Mouse (Mus musculus): ENCODE data around the gene Ttll7. TPM values are rescaled to one million over a fixed set of nuclear protein-coding genes. Genes with fewer than 3 reads are reported as not detected.

Gene Ttll7
- polyA plus RNA-seq, 1 experiment from 2014 or later: 1.8 TPM

GRCm38 (mm10) chr3:146931190-146931589 is 79.0 kb downstream of the Ttll7 start:
- no peak for ATAC-seq (ENCODE audit: low FRiP score, low TSS enrichment)
- no peaks in the 10 kb centered on the region for H3K27me3 ChIP-seq (ENCODE audit: insufficient read depth, low read length)
- no peak overlapping the region for H3K9ac ChIP-seq (replicated peaks; ENCODE audit: low read length)
- 0 out of 2 replicates have a peak, but pooled peaks cover 3% of the 10 kb centered on the region for H3K36me3 ChIP-seq (ENCODE audit: insufficient read depth, low read length)
- 95% methylated on average over 9 of the region's 9 CpGs for WGBS
- peaks cover 6% of the 10 kb centered on the region; the same call in 1 of the 2 replicates for H3K9me3 ChIP-seq (ENCODE audit: low read length)
- H3K27ac ChIP-seq (ENCODE audit: low read length): no peak overlapping the region
- no peak overlapping the region for H3K4me3 ChIP-seq (ENCODE audit: low read length)
- H3K4me2 ChIP-seq (replicated peaks; ENCODE audit: low read depth, low read length): no peak overlapping the region
- H3K4me1 ChIP-seq (ENCODE audit: insufficient read depth, low read length): no peaks in the 10 kb centered on the region

GRCm38 (mm10) chr3:146932506-146932905 is 80.3 kb downstream of the Ttll7 start:
- Histone ChIP-seq H3K4me1 (ENCODE audit: insufficient read depth, low read length) (no peaks in the 10 kb centered on the region), H3K4me3 (ENCODE audit: low read length) (no peak overlapping the region), H3K4me2 (replicated peaks; ENCODE audit: low read depth, low read length) (no peak overlapping the region), H3K27ac (ENCODE audit: low read length) (no peak overlapping the region), H3K9me3 (ENCODE audit: low read length) (peaks cover 6% of the 10 kb centered on the region; the same call in 1 of the 2 replicates), H3K27me3 (ENCODE audit: insufficient read depth, low read length) (no peaks in the 10 kb centered on the region), H3K36me3 (ENCODE audit: insufficient read depth, low read length) (0 out of 2 replicates have a peak, but pooled peaks cover 3% of the 10 kb centered on the region), H3K9ac (replicated peaks; ENCODE audit: low read length) (no peak overlapping the region)
- ATAC-seq (ENCODE audit: low FRiP score, low TSS enrichment): no peak
- 72% methylated on average over 5 of the region's 5 CpGs for WGBS

DNA sequence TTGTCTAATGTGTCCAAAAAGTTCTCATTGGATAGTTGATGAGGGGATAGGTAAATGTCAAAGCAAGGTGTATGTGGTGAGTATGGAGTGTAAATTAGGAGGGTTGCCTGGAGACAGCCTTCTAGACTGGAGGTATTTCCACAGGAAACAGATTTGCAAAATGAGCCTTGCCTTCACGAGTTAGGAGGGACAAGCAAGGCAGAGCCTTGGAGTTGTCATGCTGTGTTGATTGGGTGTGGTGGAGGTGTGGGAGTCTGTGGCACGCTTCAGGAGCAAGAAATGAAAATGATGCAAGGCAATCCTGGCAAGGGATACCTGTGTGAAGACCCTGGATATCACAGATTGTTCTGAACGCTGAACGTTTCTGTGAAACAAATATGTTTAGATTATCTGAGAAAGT is 84.7 kb downstream of the Ttll7 start:
- 65% methylated on average over 4 of the region's 4 CpGs for WGBS
- no peaks in the 10 kb centered on the region for H3K4me1 ChIP-seq (ENCODE audit: insufficient read depth, low read length)
- H3K27me3 ChIP-seq (ENCODE audit: insufficient read depth, low read length): no peaks in the 10 kb centered on the region
- no peak overlapping the region for H3K27ac ChIP-seq (ENCODE audit: low read length)
- 0 out of 2 replicates have a peak, but pooled peaks cover 3% of the 10 kb centered on the region for H3K36me3 ChIP-seq (ENCODE audit: insufficient read depth, low read length)
- H3K4me2 ChIP-seq (replicated peaks; ENCODE audit: low read depth, low read length): no peak overlapping the region
- H3K9me3 ChIP-seq (ENCODE audit: low read length): peaks cover 6% of the 10 kb centered on the region; the same call in 1 of the 2 replicates
- no peak overlapping the region for H3K9ac ChIP-seq (replicated peaks; ENCODE audit: low read length)
- no peak for ATAC-seq (ENCODE audit: low FRiP score, low TSS enrichment)
- H3K4me3 ChIP-seq (ENCODE audit: low read length): no peak overlapping the region

DNA sequence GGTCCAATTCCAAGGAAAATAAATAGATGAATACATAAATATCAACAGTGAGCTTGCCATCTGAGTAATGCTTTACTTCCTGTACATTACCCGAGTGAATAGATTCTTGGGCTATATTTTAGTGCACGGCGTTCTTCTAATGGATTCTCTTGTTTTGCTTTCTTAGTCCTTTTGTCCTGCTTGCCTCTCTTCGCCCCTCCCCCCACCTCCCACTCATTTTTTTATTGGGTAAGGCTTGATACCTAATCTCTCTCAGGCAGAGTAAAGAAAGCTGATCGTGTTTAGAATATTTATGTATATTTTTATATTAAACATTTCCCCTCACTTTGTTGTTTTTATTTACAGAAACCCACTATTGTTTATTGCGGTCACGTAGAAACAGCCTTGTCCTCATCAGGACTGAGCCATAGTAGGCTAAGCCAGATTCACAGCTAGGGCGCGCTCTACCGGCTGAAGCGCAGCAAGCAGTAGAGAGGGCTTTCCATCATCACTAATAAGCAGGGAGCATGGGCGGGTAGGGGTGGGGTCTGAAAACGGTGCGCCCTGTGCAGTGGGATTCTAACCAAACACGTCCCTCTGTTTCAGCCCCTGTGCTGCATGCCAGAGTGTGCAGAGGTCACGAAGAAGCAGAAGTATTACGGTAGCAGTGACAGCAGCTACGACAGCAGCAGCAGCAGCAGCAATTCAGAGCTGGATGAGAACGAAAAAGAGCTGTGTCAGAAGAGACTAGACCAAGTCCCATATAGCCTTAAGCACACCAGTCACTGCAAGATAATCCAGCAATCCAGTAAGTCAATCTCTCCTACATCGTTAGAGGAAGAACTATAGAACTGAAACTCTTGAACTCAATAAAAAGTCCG is 87.5 kb downstream of the Ttll7 start:
- WGBS: 24% methylated on average over 21 of the region's 21 CpGs
- Histone ChIP-seq H3K4me2 (replicated peaks; ENCODE audit: low read depth, low read length) (peak overlapping the region; percentile 40), H3K27me3 (ENCODE audit: insufficient read depth, low read length) (no peaks in the 10 kb centered on the region), H3K4me1 (ENCODE audit: insufficient read depth, low read length) (no peaks in the 10 kb centered on the region), H3K4me3 (ENCODE audit: low read length) (peak overlapping the region; percentile 5; the same call in 1 of the 2 replicates), H3K9ac (replicated peaks; ENCODE audit: low read length) (no peak overlapping the region), H3K9me3 (ENCODE audit: low read length) (peaks cover 6% of the 10 kb centered on the region; the same call in 1 of the 2 replicates), H3K27ac (ENCODE audit: low read length) (no peak overlapping the region), H3K36me3 (ENCODE audit: insufficient read depth, low read length) (0 out of 2 replicates have a peak, but pooled peaks cover 3% of the 10 kb centered on the region)
- peak; percentile 82 for ATAC-seq (ENCODE audit: low FRiP score, low TSS enrichment)

GRCm38 (mm10) chr3:146943101-146943500 is 90.9 kb downstream of the Ttll7 start:
- no peaks in the 10 kb centered on the region for H3K4me1 ChIP-seq (ENCODE audit: insufficient read depth, low read length)
- H3K27me3 ChIP-seq (ENCODE audit: insufficient read depth, low read length): no peaks in the 10 kb centered on the region
- 94% methylated on average over 2 of the region's 2 CpGs for WGBS
- no peak for ATAC-seq (ENCODE audit: low FRiP score, low TSS enrichment)
- H3K36me3 ChIP-seq (ENCODE audit: insufficient read depth, low read length): no peaks in the 10 kb centered on the region
- no peak overlapping the region for H3K9ac ChIP-seq (replicated peaks; ENCODE audit: low read length)
- H3K27ac ChIP-seq (ENCODE audit: low read length): no peak overlapping the region
- no peaks in the 10 kb centered on the region for H3K9me3 ChIP-seq (ENCODE audit: low read length)
- H3K4me2 ChIP-seq (replicated peaks; ENCODE audit: low read depth, low read length): no peak overlapping the region
- H3K4me3 ChIP-seq (ENCODE audit: low read length): no peak overlapping the region

DNA sequence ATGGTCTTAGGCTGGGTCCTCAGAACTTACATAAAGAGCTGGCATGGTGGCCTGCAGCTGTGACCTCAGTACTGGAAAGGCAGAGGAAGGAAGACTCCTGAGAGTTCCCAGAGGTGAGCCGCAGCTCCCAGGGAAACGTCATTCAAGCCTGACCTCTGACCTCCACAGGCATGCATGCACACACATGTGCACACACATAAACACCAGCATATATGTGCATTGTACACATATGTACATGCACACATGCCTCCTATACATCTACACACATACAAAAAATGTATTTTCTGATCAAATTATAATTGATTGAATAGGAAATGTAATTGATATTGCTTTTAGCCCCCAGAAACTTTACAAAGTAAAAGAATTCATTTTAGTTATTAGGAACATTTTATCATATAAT is 93.2 kb downstream of the Ttll7 start:
- H3K27me3 ChIP-seq (ENCODE audit: insufficient read depth, low read length): no peaks in the 10 kb centered on the region
- H3K4me3 ChIP-seq (ENCODE audit: low read length): no peak overlapping the region
- no peak overlapping the region for H3K4me2 ChIP-seq (replicated peaks; ENCODE audit: low read depth, low read length)
- no peaks in the 10 kb centered on the region for H3K9me3 ChIP-seq (ENCODE audit: low read length)
- 34% methylated on average over 2 of the region's 2 CpGs for WGBS
- no peak overlapping the region for H3K27ac ChIP-seq (ENCODE audit: low read length)
- ATAC-seq (ENCODE audit: low FRiP score, low TSS enrichment): no peak
- H3K36me3 ChIP-seq (ENCODE audit: insufficient read depth, low read length): no peaks in the 10 kb centered on the region
- H3K4me1 ChIP-seq (ENCODE audit: insufficient read depth, low read length): no peaks in the 10 kb centered on the region
- no peak overlapping the region for H3K9ac ChIP-seq (replicated peaks; ENCODE audit: low read length)

DNA sequence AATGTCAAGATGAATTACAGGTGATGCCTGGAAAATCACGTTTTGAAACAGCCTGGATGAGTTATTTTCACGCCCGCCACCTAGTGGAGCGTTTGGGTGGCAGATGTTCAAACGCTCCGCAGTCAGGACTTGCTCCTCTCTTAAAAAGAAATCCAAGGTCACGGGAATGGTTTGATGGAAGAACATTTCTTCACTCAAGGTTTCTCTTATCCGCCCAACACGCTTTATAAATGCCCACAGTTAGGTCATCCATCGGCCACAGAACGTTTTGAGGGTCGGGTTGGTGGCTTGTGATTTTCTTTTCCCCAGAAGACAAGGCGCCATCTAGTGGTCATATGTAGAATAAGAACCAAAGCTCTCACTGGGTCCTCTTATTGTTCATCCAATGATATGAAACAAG is 93.7 kb downstream of the Ttll7 start:
- peak overlapping the region; percentile 46 for H3K4me3 ChIP-seq (ENCODE audit: low read length)
- H3K27me3 ChIP-seq (ENCODE audit: insufficient read depth, low read length): no peaks in the 10 kb centered on the region
- H3K4me1 ChIP-seq (ENCODE audit: insufficient read depth, low read length): no peaks in the 10 kb centered on the region
- H3K9ac ChIP-seq (replicated peaks; ENCODE audit: low read length): peak overlapping the region; percentile 57
- no peaks in the 10 kb centered on the region for H3K9me3 ChIP-seq (ENCODE audit: low read length)
- under 1% methylated on average over 13 of the region's 13 CpGs for whole genome bisulfite sequencing
- no peaks in the 10 kb centered on the region for H3K36me3 ChIP-seq (ENCODE audit: insufficient read depth, low read length)
- peak overlapping the region; percentile 60 for H3K4me2 ChIP-seq (replicated peaks; ENCODE audit: low read depth, low read length)
- H3K27ac ChIP-seq (ENCODE audit: low read length): no peak overlapping the region
- ATAC-seq (ENCODE audit: low FRiP score, low TSS enrichment): peak; percentile 76; the same call in 1 of the 2 replicates

DNA sequence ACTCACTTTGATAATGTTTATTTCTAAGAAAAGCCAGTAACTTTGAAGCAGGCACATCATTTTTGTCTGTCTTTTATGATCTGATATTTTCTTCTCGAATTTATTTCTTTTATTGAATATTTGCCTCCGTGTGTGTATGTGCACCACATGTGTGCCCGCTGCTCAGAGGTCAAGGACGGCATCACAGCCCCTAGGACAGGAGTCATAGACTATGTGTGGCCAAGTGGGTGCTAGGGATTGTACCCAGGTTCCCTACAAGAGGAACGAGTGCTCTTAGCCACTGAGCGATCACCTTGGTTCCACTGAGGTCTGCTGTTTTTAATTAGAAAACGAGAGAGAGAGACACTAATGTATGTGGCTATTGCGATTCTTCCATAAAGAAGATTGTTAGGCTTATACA is 94.5 kb downstream of the Ttll7 start:
- no peak overlapping the region for H3K4me3 ChIP-seq (ENCODE audit: low read length)
- no peak overlapping the region for H3K27ac ChIP-seq (ENCODE audit: low read length)
- no peak for ATAC-seq (ENCODE audit: low FRiP score, low TSS enrichment)
- no peaks in the 10 kb centered on the region for H3K36me3 ChIP-seq (ENCODE audit: insufficient read depth, low read length)
- H3K27me3 ChIP-seq (ENCODE audit: insufficient read depth, low read length): no peaks in the 10 kb centered on the region
- H3K4me1 ChIP-seq (ENCODE audit: insufficient read depth, low read length): no peaks in the 10 kb centered on the region
- H3K9ac ChIP-seq (replicated peaks; ENCODE audit: low read length): no peak overlapping the region
- no peaks in the 10 kb centered on the region for H3K9me3 ChIP-seq (ENCODE audit: low read length)
- WGBS: 84% methylated on average over 8 of the region's 8 CpGs
- no peak overlapping the region for H3K4me2 ChIP-seq (replicated peaks; ENCODE audit: low read depth, low read length)

DNA sequence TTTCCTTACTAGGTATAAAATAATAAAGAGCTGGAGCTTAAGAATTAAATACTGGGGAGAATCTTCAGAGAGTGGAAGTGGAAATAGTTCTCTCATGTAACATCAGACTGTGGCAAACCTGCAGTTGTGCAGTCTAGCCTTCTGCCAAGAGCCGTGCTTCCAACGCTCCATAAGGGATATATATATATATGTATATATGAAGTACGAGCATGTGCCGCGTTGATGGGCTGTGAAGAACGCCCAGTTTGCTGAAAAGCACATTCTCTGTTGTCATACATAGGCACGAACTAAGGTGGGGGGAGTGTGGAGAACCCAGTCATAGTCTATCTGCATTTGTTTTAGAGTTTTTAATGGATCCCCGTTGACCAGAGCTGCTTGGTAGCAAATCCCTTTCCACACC is 104.6 kb downstream of the Ttll7 start:
- Histone ChIP-seq H3K27me3 (ENCODE audit: insufficient read depth, low read length) (no peaks in the 10 kb centered on the region), H3K4me3 (ENCODE audit: low read length) (no peak overlapping the region), H3K4me2 (replicated peaks; ENCODE audit: low read depth, low read length) (no peak overlapping the region), H3K9ac (replicated peaks; ENCODE audit: low read length) (no peak overlapping the region), H3K36me3 (ENCODE audit: insufficient read depth, low read length) (no peaks in the 10 kb centered on the region), H3K4me1 (ENCODE audit: insufficient read depth, low read length) (no peaks in the 10 kb centered on the region), H3K9me3 (ENCODE audit: low read length) (no peaks in the 10 kb centered on the region), H3K27ac (ENCODE audit: low read length) (no peak overlapping the region)
- WGBS: 94% methylated on average over 8 of the region's 8 CpGs
- no peak for ATAC-seq (ENCODE audit: low FRiP score, low TSS enrichment)

DNA sequence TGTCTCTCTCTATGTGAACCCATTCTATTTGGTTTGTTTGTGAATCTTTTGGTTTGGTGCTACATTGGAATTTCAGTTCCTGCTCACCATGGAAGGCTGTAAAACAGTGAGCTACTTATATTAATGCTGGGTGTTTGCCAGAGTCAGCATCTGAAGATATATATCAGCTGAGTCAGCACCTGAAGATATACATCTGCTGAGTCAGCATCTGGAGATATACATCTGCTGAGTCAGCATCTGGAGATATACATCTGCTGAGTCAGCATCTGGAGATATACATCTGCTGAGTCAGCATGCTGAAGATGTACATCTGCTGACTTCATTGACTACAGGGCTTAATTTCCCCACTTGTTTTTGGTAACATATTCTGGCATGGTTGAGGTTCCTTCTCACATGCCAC is 110.7 kb downstream of the Ttll7 start:
- Histone ChIP-seq H3K9ac (replicated peaks; ENCODE audit: low read length) (no peak overlapping the region), H3K9me3 (ENCODE audit: low read length) (no peaks in the 10 kb centered on the region), H3K27ac (ENCODE audit: low read length) (no peak overlapping the region), H3K4me3 (ENCODE audit: low read length) (no peak overlapping the region), H3K36me3 (ENCODE audit: insufficient read depth, low read length) (no peaks in the 10 kb centered on the region), H3K27me3 (ENCODE audit: insufficient read depth, low read length) (no peaks in the 10 kb centered on the region), H3K4me1 (ENCODE audit: insufficient read depth, low read length) (no peaks in the 10 kb centered on the region), H3K4me2 (replicated peaks; ENCODE audit: low read depth, low read length) (no peak overlapping the region)
- ATAC-seq (ENCODE audit: low FRiP score, low TSS enrichment): no peak
